ENCODE assay signal across 8 mouse cellular contexts in genomic region chr16:73367226-73367840, GRCm38 (mm10).
DNase-seq lines count a peak whose midpoint lies in the region; ATAC-seq lines count a peak whose summit lies in the region.

No protein-coding gene starts in this region.

- no peak for DNase-seq in heart, adult 8-10 months (ENCODE audit: low spot score)
- DNase-seq in midbrain, embryonic 10.5 days (ENCODE audit: low spot score), result no peak
- peak; percentile 38 for DNase-seq in midbrain, embryonic 14.5 days
- no peak for DNase-seq in urinary bladder, adult 2 months (ENCODE audit: low spot score)
- DNase-seq in urinary bladder, postnatal 36 days (ENCODE audit: low spot score in 2 of 2), result no peak
- DNase-seq in thymus, postnatal 25 days, result no peak

- H3K27me3 ChIP-seq in heart, embryonic 16.5 days (ENCODE audit: control insufficient read depth, insufficient read depth, low read length), result no peaks in the 10 kb centered on the region
- H3K27me3 ChIP-seq in midbrain, embryonic 12.5 days, result no peaks in the 10 kb centered on the region
- H3K27me3 ChIP-seq in midbrain, embryonic 10.5 days (ENCODE audit: low read depth, poor library complexity, severe bottlenecking), result no peaks in the 10 kb centered on the region
- no peaks in the 10 kb centered on the region for H3K27me3 ChIP-seq in midbrain, embryonic 14.5 days (ENCODE audit: control insufficient read depth, insufficient read depth, low read length)

- H3K4me2 ChIP-seq in heart, embryonic 16.5 days (ENCODE audit: low read depth, low read length), result peak overlapping the region; percentile 3; the same call in 1 of the 2 replicates
- no peak overlapping the region for H3K4me2 ChIP-seq in midbrain, embryonic 12.5 days (replicated peaks)
- H3K4me2 ChIP-seq in midbrain, embryonic 14.5 days (ENCODE audit: low read length), result no peak overlapping the region

- H3K36me3 ChIP-seq in heart, embryonic 16.5 days (ENCODE audit: control insufficient read depth, insufficient read depth), result no peaks in the 10 kb centered on the region
- no peaks in the 10 kb centered on the region for H3K36me3 ChIP-seq in midbrain, embryonic 12.5 days
- H3K36me3 ChIP-seq in midbrain, embryonic 10.5 days, result no peaks in the 10 kb centered on the region
- no peaks in the 10 kb centered on the region for H3K36me3 ChIP-seq in midbrain, embryonic 14.5 days (ENCODE audit: control insufficient read depth, insufficient read depth, low read length)

- H3K9ac ChIP-seq in heart, embryonic 16.5 days (ENCODE audit: low read length), result no peak overlapping the region
- no peak overlapping the region for H3K9ac ChIP-seq in midbrain, embryonic 12.5 days (replicated peaks)
- H3K9ac ChIP-seq in midbrain, embryonic 14.5 days (replicated peaks; ENCODE audit: low read length), result no peak overlapping the region

- 63% methylated on average over 17 of the region's 17 CpGs for WGBS in heart, embryonic 16.5 days
- 68% methylated on average over 17 of the region's 17 CpGs for WGBS in midbrain, embryonic 12.5 days
- 80% methylated on average over 17 of the region's 17 CpGs for WGBS in midbrain, embryonic 10.5 days
- 66% methylated on average over 17 of the region's 17 CpGs for WGBS in midbrain, embryonic 14.5 days

- no peak overlapping the region for H3K27ac ChIP-seq in heart, embryonic 16.5 days (ENCODE audit: low read length)
- H3K27ac ChIP-seq in midbrain, embryonic 12.5 days (replicated peaks), result no peak overlapping the region
- H3K27ac ChIP-seq in midbrain, embryonic 10.5 days (replicated peaks), result no peak overlapping the region
- H3K27ac ChIP-seq in midbrain, embryonic 14.5 days (replicated peaks; ENCODE audit: low read depth, low read length), result no peak overlapping the region

- no peaks in the 10 kb centered on the region for H3K4me1 ChIP-seq in heart, embryonic 16.5 days (ENCODE audit: control insufficient read depth, insufficient read depth, low read length)
- H3K4me1 ChIP-seq in midbrain, embryonic 12.5 days, result peaks cover 5% of the 10 kb centered on the region
- H3K4me1 ChIP-seq in midbrain, embryonic 10.5 days, result peaks cover 14% of the 10 kb centered on the region
- H3K4me1 ChIP-seq in midbrain, embryonic 14.5 days (ENCODE audit: control insufficient read depth, insufficient read depth, low read length), result 0 out of 2 replicates have a peak, but pooled peaks cover 12% of the 10 kb centered on the region

- no peaks in the 10 kb centered on the region for H3K9me3 ChIP-seq in heart, embryonic 16.5 days (replicated peaks; ENCODE audit: control insufficient read depth, low read length)
- no peaks in the 10 kb centered on the region for H3K9me3 ChIP-seq in midbrain, embryonic 12.5 days
- H3K9me3 ChIP-seq in midbrain, embryonic 10.5 days (replicated peaks), result no peaks in the 10 kb centered on the region
- H3K9me3 ChIP-seq in midbrain, embryonic 14.5 days (ENCODE audit: control insufficient read depth, low read length), result no peaks in the 10 kb centered on the region

- no peak overlapping the region for H3K4me3 ChIP-seq in heart, embryonic 16.5 days (ENCODE audit: low read length)
- H3K4me3 ChIP-seq in midbrain, embryonic 12.5 days, result no peak overlapping the region
- no peak overlapping the region for H3K4me3 ChIP-seq in midbrain, embryonic 10.5 days
- H3K4me3 ChIP-seq in midbrain, embryonic 14.5 days (replicated peaks; ENCODE audit: low read depth, low read length), result no peak overlapping the region

- ATAC-seq in heart, embryonic 16.5 days (replicated peaks; ENCODE audit: extremely low read depth, insufficient read depth, low FRiP score), result no peak
- peak; percentile 62; the same call in 1 of the 2 replicates for ATAC-seq in midbrain, embryonic 12.5 days (ENCODE audit: low FRiP score, low read depth)
- ATAC-seq in midbrain, embryonic 14.5 days (ENCODE audit: low FRiP score, low TSS enrichment), result no peak
